Comparison of ENCODE assay signal across 27 mouse cellular contexts in the genomic region with DNA sequence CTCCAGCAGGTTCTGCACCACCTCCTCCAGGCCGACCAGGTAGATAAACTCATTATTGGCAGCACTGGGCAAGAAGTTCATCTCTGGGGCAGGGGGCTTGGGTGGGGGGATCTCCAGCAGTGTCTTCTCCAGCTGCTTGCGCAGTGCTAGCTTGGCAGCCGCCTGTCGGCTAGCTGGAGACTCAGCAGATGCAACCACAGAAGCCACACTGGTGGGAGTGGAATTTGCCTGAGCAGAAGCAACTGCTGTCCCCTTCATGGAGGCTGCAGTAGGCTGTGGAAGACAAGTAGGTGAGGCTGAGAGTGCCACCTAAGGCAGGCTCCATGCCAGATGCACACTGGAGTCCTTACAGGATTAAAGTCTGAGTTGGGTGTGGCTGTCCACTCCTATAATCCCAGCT. TPM values are rescaled to one million over a fixed set of nuclear protein-coding genes. Genes with fewer than 3 reads are reported as not detected.
DNase-seq lines count a peak whose midpoint lies in the region; ATAC-seq and TF ChIP-seq lines count a peak whose summit lies in the region.
"Had no signal": no experiment of that assay in that cellular context is flagged by ENCODE, and none has a peak within 500 bp of the region (broad histone marks: within the 10 kb centered on the region; RNA-seq: fewer than 3 reads in every experiment).

No protein-coding gene starts in this region.

- no peak overlapping the region for H3K4me2 ChIP-seq in heart, embryonic 14.5 days (ENCODE audit: low read length)
- no peak overlapping the region for H3K4me2 ChIP-seq in heart, postnatal 0 days (ENCODE audit: low read depth, low read length)
- no peak overlapping the region for H3K4me2 ChIP-seq in heart, embryonic 11.5 days
- H3K4me2 ChIP-seq: embryonic facial prominence, embryonic 13.5 days; forebrain, embryonic 12.5 days; forebrain, embryonic 15.5 days; hindbrain, embryonic 14.5 days had no signal

- H3K4me1 ChIP-seq in heart, embryonic 10.5 days = peaks cover 41% of the 10 kb centered on the region
- H3K4me1 ChIP-seq in heart, embryonic 14.5 days (ENCODE audit: control insufficient read depth in 2 of 2, insufficient read depth in 2 of 2, low read length in 2 of 2) = peaks cover 18 to 25% of the 10 kb centered on the region in 2 experiments
- no peaks in the 10 kb centered on the region for H3K4me1 ChIP-seq in heart, postnatal 0 days (ENCODE audit: control insufficient read depth, insufficient read depth)
- H3K4me1 ChIP-seq in heart, embryonic 11.5 days (ENCODE audit: control insufficient read depth, insufficient read depth, low read length) = peaks cover 22% of the 10 kb centered on the region
- H3K4me1 ChIP-seq: embryonic facial prominence, embryonic 13.5 days; forebrain, embryonic 12.5 days; forebrain, embryonic 15.5 days had no signal

- H3K9ac ChIP-seq in heart, embryonic 14.5 days (ENCODE audit: low read length) = peak overlapping the region; percentile 40; the same call in 1 of the 2 replicates
- H3K9ac ChIP-seq in heart, postnatal 0 days (replicated peaks; ENCODE audit: low read depth, low read length) = no peak overlapping the region
- H3K9ac ChIP-seq in heart, embryonic 11.5 days (ENCODE audit: low read depth, low read length) = no peak overlapping the region
- H3K9ac ChIP-seq: embryonic facial prominence, embryonic 13.5 days; forebrain, embryonic 12.5 days; forebrain, embryonic 15.5 days; hindbrain, embryonic 14.5 days had no signal

- H3K9me3 ChIP-seq in heart, embryonic 10.5 days = no peaks in the 10 kb centered on the region
- no peaks in the 10 kb centered on the region for H3K9me3 ChIP-seq in heart, embryonic 14.5 days (ENCODE audit: control insufficient read depth, low read length)
- no peaks in the 10 kb centered on the region for H3K9me3 ChIP-seq in heart, postnatal 0 days (replicated peaks; ENCODE audit: control insufficient read depth, low read length)
- H3K9me3 ChIP-seq in heart, embryonic 11.5 days (replicated peaks; ENCODE audit: control insufficient read depth, low read length) = no peaks in the 10 kb centered on the region
- H3K9me3 ChIP-seq: embryonic facial prominence, embryonic 10.5 days; embryonic facial prominence, embryonic 13.5 days; forebrain, embryonic 12.5 days; forebrain, embryonic 15.5 days; hindbrain, embryonic 10.5 days had no signal

- H3K36me3 ChIP-seq in heart, embryonic 10.5 days = peaks cover 85% of the 10 kb centered on the region
- peaks cover 87% of the 10 kb centered on the region for H3K36me3 ChIP-seq in heart, embryonic 14.5 days (ENCODE audit: control insufficient read depth, insufficient read depth, low read length)
- peaks cover 70% of the 10 kb centered on the region for H3K36me3 ChIP-seq in heart, postnatal 0 days (replicated peaks; ENCODE audit: control insufficient read depth, insufficient read depth, low read length)
- peaks cover 39% of the 10 kb centered on the region for H3K36me3 ChIP-seq in heart, embryonic 11.5 days (ENCODE audit: control insufficient read depth, insufficient read depth, low read length)

- TF ChIP-seq EP300 in heart, postnatal 0 days (IDR thresholded peaks at IDR 0.05; ENCODE audit: low read depth) = no peak

- H3K27ac ChIP-seq in heart, embryonic 10.5 days = peak overlapping the region; percentile 75
- H3K27ac ChIP-seq in heart, embryonic 14.5 days (replicated peaks in 1 of 2; ENCODE audit: control insufficient read depth in 1 of 2, insufficient read depth in 1 of 2, low read depth in 2 of 2, low read length in 2 of 2) = peak overlapping the region; percentile 86 to 91; a peak in 3 of 4 replicates
- peak overlapping the region; percentile 79 for H3K27ac ChIP-seq in heart, postnatal 0 days (ENCODE audit: low read depth)
- H3K27ac ChIP-seq in heart, embryonic 11.5 days (ENCODE audit: low read depth, low read length) = no peak overlapping the region
- H3K27ac ChIP-seq: embryonic facial prominence, embryonic 10.5 days; embryonic facial prominence, embryonic 13.5 days; forebrain, embryonic 12.5 days; forebrain, embryonic 15.5 days; hindbrain, embryonic 10.5 days; hindbrain, embryonic 14.5 days had no signal

- TF ChIP-seq CTCF in heart, postnatal 0 days (IDR thresholded peaks at IDR 0.05; ENCODE audit: low read depth) = no peak

- H3K4me3 ChIP-seq in heart, embryonic 10.5 days = no peak overlapping the region
- H3K4me3 ChIP-seq in heart, embryonic 14.5 days (ENCODE audit: control insufficient read depth in 1 of 2, insufficient read depth in 1 of 2, low read depth in 1 of 2, low read length in 2 of 2) = no peak overlapping the region
- no peak overlapping the region for H3K4me3 ChIP-seq in heart, postnatal 0 days (ENCODE audit: low read depth, low read length)
- no peak overlapping the region for H3K4me3 ChIP-seq in heart, embryonic 11.5 days (ENCODE audit: low read depth, low read length)
- H3K4me3 ChIP-seq: embryonic facial prominence, embryonic 10.5 days; embryonic facial prominence, embryonic 13.5 days; erythroblast, embryonic 14.5 days; forebrain, embryonic 12.5 days; forebrain, embryonic 15.5 days; hindbrain, embryonic 10.5 days had no signal

- no peaks in the 10 kb centered on the region for H3K27me3 ChIP-seq in heart, embryonic 10.5 days (ENCODE audit: insufficient read depth, poor library complexity, severe bottlenecking)
- no peaks in the 10 kb centered on the region for H3K27me3 ChIP-seq in heart, embryonic 14.5 days (ENCODE audit: control insufficient read depth, insufficient read depth, low read length)
- no peaks in the 10 kb centered on the region for H3K27me3 ChIP-seq in heart, postnatal 0 days (ENCODE audit: control insufficient read depth, insufficient read depth, low read length)
- H3K27me3 ChIP-seq in heart, embryonic 11.5 days (ENCODE audit: control insufficient read depth, insufficient read depth, low read length) = no peaks in the 10 kb centered on the region
- H3K27me3 ChIP-seq: embryonic facial prominence, embryonic 13.5 days; forebrain, embryonic 12.5 days; forebrain, embryonic 15.5 days had no signal

- ATAC-seq in heart, embryonic 14.5 days (ENCODE audit: insufficient number of reproducible peaks, insufficient read depth, low FRiP score, low read depth) = no peak
- no peak for ATAC-seq in heart, postnatal 0 days (ENCODE audit: insufficient read depth, low read depth)
- ATAC-seq in heart, embryonic 11.5 days (replicated peaks; ENCODE audit: insufficient number of reproducible peaks, low FRiP score, low TSS enrichment) = no peak
- ATAC-seq: activated CD4-positive, CD25-positive, alpha-beta regulatory T cell, adult 4 months; forebrain, embryonic 15.5 days; intestine, postnatal 0 days had no signal

- intact Hi-C loops in heart, postnatal 25 days (cut with DNase I) = no loop called here

- DNase-seq in heart, embryonic 10.5 days (ENCODE audit: low spot score) = no peak
- no peak for DNase-seq in heart, postnatal 4 days
- DNase-seq in heart, postnatal 25 days (ENCODE audit: low spot score) = no peak
- DNase-seq in heart, postnatal 0 days (ENCODE audit: low spot score) = no peak
- DNase-seq: adrenal gland, adult 8-10 months; adrenal gland, postnatal 25 days; cerebellum, adult 11-12 months; cerebellum, adult 8-10 months; cerebellum, postnatal 10 days; cerebellum, postnatal 36 days; embryo, embryonic 11 days; gastrocnemius, postnatal 10 days; gastrocnemius, postnatal 36 days; kidney, adult 2 months had no signal

- WGBS in heart, embryonic 10.5 days = 78% methylated on average over 4 of the region's 4 CpGs
- WGBS in heart, embryonic 14.5 days = 73% methylated on average over 4 of the region's 4 CpGs
- WGBS in heart, postnatal 0 days = 71% methylated on average over 4 of the region's 4 CpGs
- 74% methylated on average over 4 of the region's 4 CpGs for WGBS in heart, embryonic 11.5 days (ENCODE audit: insufficient replicate concordance)

RNA-seq across cellular contexts. Expression of gene Yjefn3, which starts 12.0 kb away (rescaled TPM):
- polyA plus RNA-seq in heart, embryonic 10.5 days (2016; fragmentation: Nextera tagmentation; extraction: Ambion mirVana) = 6.7 and 8.7 TPM in 2 replicates
- total RNA-seq in heart, postnatal 4 days (2021) = 1 to 10 TPM; 6.2 to 8.6 TPM
- polyA plus RNA-seq in heart, embryonic 14.5 days (2014; fragmentation: Nextera tagmentation; extraction: Ambion mirVana) = 5.6 and 8.4 TPM in 2 replicates
- total RNA-seq in heart, postnatal 25 days (2021) = 10 to 100 TPM in 1 of 2 experiments, 1 to 10 TPM in 1; 9.6 to 14.8 TPM
- total RNA-seq in heart, postnatal 0 days (2014; rRNA removed; ENCODE audit: low replicate concordance) = 1.2 and 22.3 TPM in 2 replicates
- polyA plus RNA-seq in heart, postnatal 0 days (2015; fragmentation: Nextera tagmentation; extraction: Ambion mirVana) = 12.9 and 13.9 TPM in 2 replicates
- polyA plus RNA-seq in heart, embryonic 11.5 days (2014; fragmentation: Nextera tagmentation; extraction: Ambion mirVana) = 5.5 and 7.0 TPM in 2 replicates
- total RNA-seq: granulocyte monocyte progenitor cell, adult 5-6 weeks had no signal

RNA-seq across cellular contexts. Expression of gene Ndufa13, which starts 12.2 kb away (rescaled TPM):
- polyA plus RNA-seq in heart, embryonic 10.5 days (2016; fragmentation: Nextera tagmentation; extraction: Ambion mirVana) = 217 and 256 TPM in 2 replicates
- 100 to 1,000 TPM; 286 to 326 TPM for total RNA-seq in heart, postnatal 4 days (2021)
- polyA plus RNA-seq in heart, embryonic 14.5 days (2014; fragmentation: Nextera tagmentation; extraction: Ambion mirVana) = 409 and 446 TPM in 2 replicates
- 100 to 1,000 TPM; 446 to 456 TPM for total RNA-seq in heart, postnatal 25 days (2021)
- 223 and 232 TPM in 2 replicates for total RNA-seq in heart, postnatal 0 days (2014; rRNA removed; ENCODE audit: low replicate concordance)
- 666 and 702 TPM in 2 replicates for polyA plus RNA-seq in heart, postnatal 0 days (2015; fragmentation: Nextera tagmentation; extraction: Ambion mirVana)
- 270 and 275 TPM in 2 replicates for polyA plus RNA-seq in heart, embryonic 11.5 days (2014; fragmentation: Nextera tagmentation; extraction: Ambion mirVana)

RNA-seq across cellular contexts. Expression of gene Tssk6, which starts 12.5 kb away (rescaled TPM):
- polyA plus RNA-seq in heart, embryonic 10.5 days (2016; fragmentation: Nextera tagmentation; extraction: Ambion mirVana) = 2.7 and 2.9 TPM in 2 replicates
- total RNA-seq in heart, postnatal 4 days (2021) = under 1 TPM in 1 of 2 experiments, not detected in 1; 0.33 TPM
- 1.5 and 1.8 TPM in 2 replicates for polyA plus RNA-seq in heart, embryonic 14.5 days (2014; fragmentation: Nextera tagmentation; extraction: Ambion mirVana)
- under 1 TPM in 1 of 2 experiments, not detected in 1; 0.20 TPM for total RNA-seq in heart, postnatal 25 days (2021)
- 0.11 TPM in 1 of 2 replicates, not detected in the other for total RNA-seq in heart, postnatal 0 days (2014; rRNA removed; ENCODE audit: low replicate concordance)
- 1.1 and 1.2 TPM in 2 replicates for polyA plus RNA-seq in heart, postnatal 0 days (2015; fragmentation: Nextera tagmentation; extraction: Ambion mirVana)
- polyA plus RNA-seq in heart, embryonic 11.5 days (2014; fragmentation: Nextera tagmentation; extraction: Ambion mirVana) = 1.6 and 1.8 TPM in 2 replicates
- total RNA-seq: gastrocnemius, adult 18-20 months; gastrocnemius, postnatal 36 days had no signal
- polyA plus RNA-seq: activated CD4-positive, CD25-positive, alpha-beta regulatory T cell, adult 4 months had no signal

RNA-seq across cellular contexts. Expression of gene Cilp2, which starts 27.0 kb away (rescaled TPM):
- 0.48 and 0.63 TPM in 2 replicates for polyA plus RNA-seq in heart, embryonic 10.5 days (2016; fragmentation: Nextera tagmentation; extraction: Ambion mirVana)
- under 1 TPM; 0.50 to 0.74 TPM for total RNA-seq in heart, postnatal 4 days (2021)
- polyA plus RNA-seq in heart, embryonic 14.5 days (2014; fragmentation: Nextera tagmentation; extraction: Ambion mirVana) = 0.30 and 0.42 TPM in 2 replicates
- total RNA-seq in heart, postnatal 25 days (2021) = 1 to 10 TPM; 2.8 to 2.9 TPM
- 0.23 and 0.43 TPM in 2 replicates for total RNA-seq in heart, postnatal 0 days (2014; rRNA removed; ENCODE audit: low replicate concordance)
- polyA plus RNA-seq in heart, postnatal 0 days (2015; fragmentation: Nextera tagmentation; extraction: Ambion mirVana) = 0.36 and 0.49 TPM in 2 replicates
- 0.21 and 0.49 TPM in 2 replicates for polyA plus RNA-seq in heart, embryonic 11.5 days (2014; fragmentation: Nextera tagmentation; extraction: Ambion mirVana)
- total RNA-seq: adrenal gland, postnatal 25 days; granulocyte monocyte progenitor cell, adult 5-6 weeks had no signal
- polyA plus RNA-seq: activated CD4-positive, CD25-positive, alpha-beta regulatory T cell, adult 4 months; erythroblast, embryonic 14.5 days had no signal
